Mouse (Mus musculus) stomach, postnatal 0 days (tissue): ENCODE data around the gene Yars.

Experiments
- CTCF ChIP-seq: IDR thresholded peaks from 2 replicates; pipeline ENCODE4 v1.5.1; 2016; ENCODE audit warnings: antibody characterized with exemption, low read depth, mild to moderate bottlenecking, moderate library complexity
- EP300 ChIP-seq: optimal IDR thresholded peaks from 2 replicates; pipeline ENCODE3; 2016; ENCODE audit warnings: antibody characterized with exemption

- TF ChIP-seq CTCF: no peak
- TF ChIP-seq EP300: no peak
Measured at GRCm38 (mm10) chr4:129147552-129148103, 41.9 kb upstream of the Yars start.
